Mouse (Mus musculus): Measurements from ENCODE around the gene Olfr5. TPM values are rescaled to one million over a fixed set of nuclear protein-coding genes. Genes with fewer than 3 reads are reported as not detected.

The Olfr5 gene
- total RNA-seq, 1 experiment: not detected

- Histone ChIP-seq H3K27ac (ENCODE audit: insufficient read depth, low read depth, low read length, poor library complexity, severe bottlenecking) (no peak overlapping the region), H3K4me3 (ENCODE audit: insufficient read depth in 1 of 2, low read depth in 1 of 2, low read length in 2 of 2, poor library complexity in 1 of 2, severe bottlenecking in 1 of 2) (no peak overlapping the region), H3K36me3 (ENCODE audit: control insufficient read depth, insufficient read depth, low read length, poor library complexity, severe bottlenecking) (no peaks in the 10 kb centered on the region), H3K9ac (ENCODE audit: insufficient read depth, low read depth, low read length, poor library complexity, severe bottlenecking) (no peak overlapping the region), H3K4me1 (ENCODE audit: control insufficient read depth in 2 of 2, insufficient read depth in 2 of 2, low read length in 2 of 2, poor library complexity in 1 of 2) (0 out of 4 replicates have a peak, but pooled peaks cover 0 to under 1% of the 10 kb centered on the region in 2 experiments), H3K9me3 (ENCODE audit: control insufficient read depth, insufficient read depth, low read depth, low read length) (no peaks in the 10 kb centered on the region)
- DNase-seq (ENCODE audit: low read depth, low spot score): no peak
- in situ Hi-C loops (cut with MboI; ENCODE audit: low sequenced_read_pairs in 2 of 2, unreplicated experiment in 2 of 2): loop anchor here (5.0 to 10.0 kb wide), 2 partner anchors 72 to 75 kb away; no protein-coding TSS in a partner anchor
- TF ChIP-seq MAFK (IDR thresholded peaks at IDR 0.05; ENCODE audit: insufficient read depth, low read depth, low read length) (no peak), CHD2 (IDR thresholded peaks at IDR 0.05; ENCODE audit: low read depth, low read length) (no peak), HCFC1 (IDR thresholded peaks at IDR 0.05; ENCODE audit: borderline replicate concordance, insufficient read depth, low read length) (no peak), ZC3H11A (IDR thresholded peaks at IDR 0.05; ENCODE audit: borderline replicate concordance, low read depth, low read length) (no peak), ZNF384 (IDR thresholded peaks at IDR 0.05; ENCODE audit: low read depth, low read length) (no peak)
Measured at GRCm38 (mm10) chr7:6429381-6429780, 57.4 kb downstream of the Olfr5 start.

Other genes with a start within 250 kb of the Olfr5 start
- gene Epp13, start 234.2 kb downstream of the Olfr5 start, total RNA-seq (2012; rRNA removed): 9.7 and 12.4 TPM in 2 replicates
- gene Zfp667, start 200.4 kb downstream of the Olfr5 start, total RNA-seq (2012; rRNA removed): 2.3 and 3.2 TPM in 2 replicates
- gene Zfp583, start 155.7 kb downstream of the Olfr5 start, total RNA-seq (2012; rRNA removed): 3.2 and 3.6 TPM in 2 replicates
- gene Gm3854, start 143.2 kb downstream of the Olfr5 start, total RNA-seq (2012; rRNA removed): 2.5 and 2.9 TPM in 2 replicates
- 1.2 and 1.5 TPM in 2 replicates for gene Zfp78, start 123.7 kb downstream of the Olfr5 start, total RNA-seq (2012; rRNA removed)
- 5.6 and 7.7 TPM in 2 replicates for gene Zfp28, start 103.6 kb downstream of the Olfr5 start, total RNA-seq (2012; rRNA removed)
- gene Smim17, start 88.2 kb downstream of the Olfr5 start, total RNA-seq (2012; rRNA removed): 0.21 and 0.54 TPM in 2 replicates
- 0.09 and 0.11 TPM in 2 replicates for gene Gm20715, start 76.7 kb downstream of the Olfr5 start, total RNA-seq (2012; rRNA removed)
- 0.37 TPM in 1 of 2 replicates, not detected in the other for gene Olfr1344, start 48.3 kb downstream of the Olfr5 start, total RNA-seq (2012; rRNA removed)
- gene Olfr1336, start 30.8 kb downstream of the Olfr5 start, total RNA-seq (2012; rRNA removed): not detected in 2 replicates
- gene Olfr1346, start 19.8 kb downstream of the Olfr5 start, total RNA-seq (2012; rRNA removed): not detected in 2 replicates
- not detected in 2 replicates for gene Olfr1347, start 12.8 kb upstream of the Olfr5 start, total RNA-seq (2012; rRNA removed)
- not detected in 2 replicates for gene Olfr1348, start 21.8 kb upstream of the Olfr5 start, total RNA-seq (2012; rRNA removed)
- not detected in 2 replicates for gene Olfr1349, start 36.0 kb upstream of the Olfr5 start, total RNA-seq (2012; rRNA removed)
- gene Olfr1350, start 77.9 kb upstream of the Olfr5 start, total RNA-seq (2012; rRNA removed): not detected in 2 replicates
- 0.95 and 1.7 TPM in 2 replicates for gene Zim1, start 209.5 kb upstream of the Olfr5 start, total RNA-seq (2012; rRNA removed)
- 27.4 and 80.4 TPM in 2 replicates for gene Peg3, start 243.5 kb upstream of the Olfr5 start, total RNA-seq (2012; rRNA removed)
- gene Usp29, start 243.6 kb upstream of the Olfr5 start, total RNA-seq (2012; rRNA removed): 2.5 and 4.5 TPM in 2 replicates

Data from ES-E14 (cell line).